Mouse (Mus musculus): ENCODE data around the gene Atp8b3.

- TF ChIP-seq POLR2A (IDR thresholded peaks at IDR 0.05; ENCODE audit: borderline replicate concordance, extremely low read depth, low read depth, low read length) (no peak), CTCF (IDR thresholded peaks at IDR 0.05; ENCODE audit: insufficient read depth, low read length) (no peak)
These were observed 8.0 kb upstream of the Atp8b3 start for GRCm38 (mm10) chr10:80546945-80547344.

Measured in lung, adult 2 months (tissue).